Mouse (Mus musculus) limb, embryonic 14.5 days (tissue): ENCODE measurements at regions not wholly inside any gene's neighbourhood (a gene's known extent, or its start where the extent isn't known, plus 50 kb on each side); places are given as distances from the start of the nearest gene placed in this dataset.

Experiments used
- ATAC-seq: fragments of 200-750 bp; cut with Nextera tagmentation; 2 replicates; pipeline ENCODE4 v1.8.0; 2017; ENCODE audit warnings: low read depth, moderate number of reproducible peaks, moderate TSS enrichment; ENCODE audit not compliant: low FRiP score
- DNase-seq: peaks from one replicate; pipeline ENCODE4 v3.0.0-alpha.2; 2015; ENCODE audit warnings: low spot score
- H3K27ac ChIP-seq: fragments of 300-500 bp; sonication (generic); replicated peaks from 2 replicates; pipeline ENCODE4 v1.5.1; 2014; ENCODE audit warnings: low read depth, mild to moderate bottlenecking, low read length, moderate library complexity, mixed read lengths
- H3K27me3 ChIP-seq: fragments of 300-500 bp; sonication (generic); 2 replicates; pipeline ENCODE4 v1.6.1; 2014; ENCODE audit warnings: low read length, mixed read lengths; ENCODE audit not compliant: control insufficient read depth, insufficient read depth
- H3K36me3 ChIP-seq: fragments of 300-500 bp; sonication (generic); 2 replicates; pipeline ENCODE4 v1.6.1; 2014; ENCODE audit warnings: mild to moderate bottlenecking, low read length, moderate library complexity, mixed read lengths; ENCODE audit not compliant: control insufficient read depth, insufficient read depth
- H3K4me1 ChIP-seq: fragments of 300-500 bp; sonication (generic); 2 replicates; pipeline ENCODE4 v1.6.1; 2014; ENCODE audit warnings: antibody characterized with exemption, low read length, mixed read lengths; ENCODE audit not compliant: control insufficient read depth, insufficient read depth
- H3K4me2 ChIP-seq: fragments of 300-500 bp; sonication (generic); replicated peaks from 2 replicates; pipeline ENCODE4 v1.6.1; 2014; ENCODE audit warnings: low read depth, mild to moderate bottlenecking, low read length, moderate library complexity; ENCODE audit not compliant: severe bottlenecking
- H3K4me3 ChIP-seq: fragments of 300-500 bp; sonication (generic); replicated peaks from 2 replicates; pipeline ENCODE4 v1.5.1; 2014; ENCODE audit warnings: low read length
- H3K9ac ChIP-seq: fragments of 300-500 bp; sonication (generic); 2 replicates; pipeline ENCODE4 v1.6.1; 2014; ENCODE audit warnings: mild to moderate bottlenecking, low read depth, low read length, moderate library complexity; ENCODE audit not compliant: severe bottlenecking
- H3K9me3 ChIP-seq: fragments of 300-500 bp; sonication (generic); 2 replicates; pipeline ENCODE4 v1.6.1; 2016; ENCODE audit warnings: low read length; ENCODE audit not compliant: control insufficient read depth
- POLR2A ChIP-seq: fragments of 200-500 bp; IDR thresholded peaks from 2 replicates; pipeline ENCODE4 v1.8.0; 2012; ENCODE audit warnings: inconsistent platforms, mild to moderate bottlenecking, moderate library complexity, borderline replicate concordance; ENCODE audit not compliant: insufficient read depth, insufficient read length; ENCODE audit errors: extremely low read depth
- WGBS: fragments of 180-500 bp; shearing (Covaris S2); extraction: QIAGEN DNeasy Blood & Tissue Kit; methylation state at CpG from one replicate; pipeline ENCODE4 v1.1.7; 2014; 5-methylcytosine and 5-hydroxymethylcytosine counted together

DNA sequence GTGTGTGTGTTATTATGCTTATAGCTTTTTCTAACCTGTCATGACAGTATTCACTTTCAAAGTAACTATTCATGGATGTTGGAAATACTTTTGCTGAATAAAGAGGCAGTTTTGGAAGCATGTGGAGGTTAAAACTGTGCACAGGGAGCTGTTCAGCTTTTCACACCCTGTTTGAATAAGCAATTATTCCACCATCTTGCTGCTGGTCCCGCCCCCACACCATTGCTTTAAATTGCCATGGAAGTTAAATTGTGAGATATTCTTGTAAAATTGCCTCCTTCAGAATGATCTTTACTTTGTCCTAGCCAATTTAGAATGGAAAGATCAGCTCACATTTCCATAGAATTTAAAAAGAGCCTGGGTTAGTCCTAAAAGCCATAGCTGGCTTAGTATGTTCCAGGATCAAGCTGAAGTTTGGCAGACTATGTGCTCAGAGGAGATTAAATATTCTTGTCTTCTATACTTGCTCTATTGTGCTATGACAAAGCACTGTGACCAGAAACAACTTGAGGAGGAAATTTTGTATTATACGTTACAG lies 328.4 kb upstream of the Agtr1b start:
- Histone ChIP-seq H3K27ac (no peak overlapping the region), H3K4me2 (no peak overlapping the region), H3K27me3 (no peaks in the 10 kb centered on the region), H3K4me1 (no peaks in the 10 kb centered on the region), H3K9me3 (no peaks in the 10 kb centered on the region), H3K36me3 (no peaks in the 10 kb centered on the region), H3K9ac (no peak overlapping the region), H3K4me3 (no peak overlapping the region)
- TF ChIP-seq POLR2A: no peak
- no peak for ATAC-seq
- WGBS: 93% methylated on average over 2 of the region's 2 CpGs
- DNase-seq: no peak

DNA sequence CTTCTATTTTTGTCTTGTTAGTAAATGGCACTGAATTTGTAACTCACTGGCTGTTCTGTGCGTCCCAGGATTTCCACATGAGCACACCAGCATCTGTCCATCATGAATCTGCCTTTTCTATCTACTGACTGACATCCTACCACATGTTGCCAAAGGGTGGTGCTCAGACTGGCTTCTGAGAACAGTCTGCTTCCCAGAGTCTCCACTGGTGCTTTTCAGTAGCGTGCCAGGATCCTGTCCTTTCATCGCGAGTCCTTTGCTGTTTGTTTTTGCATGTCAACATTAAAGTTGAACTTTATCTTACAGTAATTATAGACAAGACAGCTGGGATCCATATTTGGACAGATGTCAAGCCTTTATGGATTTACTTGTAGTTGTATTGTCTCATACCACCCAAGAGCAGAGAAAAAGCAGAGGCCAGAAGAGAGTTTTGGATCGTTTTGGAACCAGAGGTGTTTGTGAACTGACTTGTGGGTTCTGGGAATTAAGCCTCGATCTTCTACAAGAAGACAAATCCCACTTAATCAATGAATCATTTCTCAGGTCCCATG lies 314.0 kb upstream of the Agtr1b start:
- DNase-seq (no peak), ATAC-seq (no peak)
- no peaks in the 10 kb centered on the region for H3K27me3 ChIP-seq
- no peak overlapping the region for H3K27ac ChIP-seq
- H3K4me2 ChIP-seq: no peak overlapping the region
- H3K9me3 ChIP-seq: no peaks in the 10 kb centered on the region
- no peaks in the 10 kb centered on the region for H3K36me3 ChIP-seq
- H3K9ac ChIP-seq: no peak overlapping the region
- WGBS: 84% methylated on average over 6 of the region's 6 CpGs
- H3K4me3 ChIP-seq: no peak overlapping the region
- H3K4me1 ChIP-seq: no peaks in the 10 kb centered on the region
- no peak for TF ChIP-seq POLR2A

DNA sequence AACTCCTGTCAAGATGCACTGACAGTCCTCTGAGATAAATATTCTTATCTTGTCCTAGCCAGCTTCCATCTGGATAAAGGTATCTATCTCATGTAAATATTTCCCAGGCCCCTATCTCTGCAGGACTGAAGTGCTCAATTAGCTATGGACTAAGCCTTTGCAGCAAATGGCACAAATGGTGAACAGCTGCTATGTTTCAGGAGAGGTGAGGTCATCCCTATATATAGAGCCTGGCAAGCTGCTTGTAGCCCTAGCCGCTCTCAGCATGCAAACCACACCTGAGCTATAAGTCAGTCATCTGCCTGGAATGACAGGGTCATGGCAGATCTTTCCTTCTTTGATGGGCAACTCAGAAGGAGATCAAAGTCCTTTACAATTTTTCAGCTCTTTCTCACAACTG lies 294.9 kb upstream of the Agtr1b start:
- no peak overlapping the region for H3K4me3 ChIP-seq
- TF ChIP-seq POLR2A: no peak
- no peak overlapping the region for H3K27ac ChIP-seq
- H3K4me2 ChIP-seq: no peak overlapping the region
- DNase-seq (peak; percentile 89), ATAC-seq (peak; percentile 87)
- H3K27me3 ChIP-seq: no peaks in the 10 kb centered on the region
- no peak overlapping the region for H3K9ac ChIP-seq
- no peaks in the 10 kb centered on the region for H3K9me3 ChIP-seq
- peaks cover 6% of the 10 kb centered on the region; the same call in 1 of the 2 replicates for H3K4me1 ChIP-seq
- H3K36me3 ChIP-seq: no peaks in the 10 kb centered on the region
- 16% methylated on average over 1 of the region's 1 CpGs for WGBS

DNA sequence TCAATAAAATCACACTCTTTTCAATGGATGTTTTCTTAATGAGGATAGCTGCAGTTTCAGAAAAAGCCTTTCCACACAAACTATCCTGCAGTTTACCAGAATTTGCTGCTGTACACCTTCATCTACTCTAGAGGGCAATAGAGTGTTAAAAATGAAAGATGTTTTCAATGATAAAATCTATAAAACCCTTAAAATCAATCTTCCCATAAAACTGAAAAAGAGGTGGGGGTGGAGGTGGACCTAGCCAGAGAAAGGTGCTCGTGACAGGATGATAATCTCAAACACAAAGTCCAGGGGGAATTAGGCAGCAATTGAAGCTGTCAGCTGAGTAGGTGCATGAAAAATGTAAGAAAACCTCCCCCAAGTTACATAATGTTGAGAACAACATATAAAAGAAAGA lies 288.4 kb upstream of the Agtr1b start:
- Histone ChIP-seq H3K9me3 (no peaks in the 10 kb centered on the region), H3K4me3 (no peak overlapping the region), H3K4me1 (no peaks in the 10 kb centered on the region), H3K27me3 (no peaks in the 10 kb centered on the region), H3K27ac (no peak overlapping the region), H3K9ac (no peak overlapping the region), H3K4me2 (no peak overlapping the region), H3K36me3 (no peaks in the 10 kb centered on the region)
- DNase-seq: no peak
- no peak for TF ChIP-seq POLR2A
- 6% methylated on average over 1 of the region's 1 CpGs for WGBS
- ATAC-seq: no peak
